26 mouse cellular contexts compared by ENCODE assay signal in genomic region chr4:155466080-155466479, GRCm38 (mm10). TPM values are rescaled to one million over a fixed set of nuclear protein-coding genes. Genes with fewer than 3 reads are reported as not detected.
"Had no signal": no experiment of that assay in that cellular context is flagged by ENCODE, and none has a peak within 500 bp of the region (broad histone marks: within the 10 kb centered on the region; RNA-seq: fewer than 3 reads in every experiment).

No protein-coding gene starts in this region.

- H3K27ac ChIP-seq: embryonic facial prominence, embryonic 10.5 days; embryonic facial prominence, embryonic 12.5 days; embryonic facial prominence, embryonic 13.5 days; embryonic facial prominence, embryonic 15.5 days; forebrain, embryonic 10.5 days; forebrain, embryonic 12.5 days; forebrain, embryonic 13.5 days; forebrain, embryonic 15.5 days; heart, adult 2 months; heart, embryonic 10.5 days had no signal

- DNase-seq: cerebellum, adult 2 months; cerebellum, adult 8-10 months; cerebellum, adult 9-10 months; cerebellum, postnatal 14 days; cerebellum, postnatal 25 days; cerebellum, postnatal 36 days; embryo, embryonic 11 days; forebrain, postnatal 0 days; gastrocnemius, postnatal 10 days; gastrocnemius, postnatal 14 days; gastrocnemius, postnatal 25 days; gastrocnemius, postnatal 36 days; heart, adult 18-20 months; heart, adult 2 months had no signal

- H3K4me3 ChIP-seq: embryonic facial prominence, embryonic 10.5 days; embryonic facial prominence, embryonic 12.5 days; embryonic facial prominence, embryonic 13.5 days; embryonic facial prominence, embryonic 15.5 days; erythroblast, embryonic 14.5 days; forebrain, embryonic 10.5 days; forebrain, embryonic 12.5 days; forebrain, embryonic 13.5 days; forebrain, embryonic 15.5 days; heart, adult 2 months; heart, embryonic 10.5 days had no signal

RNA-seq across cellular contexts. Expression of gene Tmem52, which starts 2.8 kb away (rescaled TPM):
- total RNA-seq: common myeloid progenitor, adult 5-6 weeks; granulocyte monocyte progenitor cell, adult 5-6 weeks had no signal

RNA-seq across cellular contexts. Expression of gene Cfap74, which starts 57.1 kb away (rescaled TPM):
- total RNA-seq: granulocyte monocyte progenitor cell, adult 5-6 weeks had no signal
